Mouse (Mus musculus) right cerebral cortex, postnatal 10 days (tissue): ENCODE measurements around the gene Fbn1.

Experiments
- DNase-seq, 2 experiments: peaks; one replicate each; pipeline ENCODE4 v3.0.0; 2021; ENCODE audit warnings: low spot score in 2 of 2

The Fbn1 gene

DNA sequence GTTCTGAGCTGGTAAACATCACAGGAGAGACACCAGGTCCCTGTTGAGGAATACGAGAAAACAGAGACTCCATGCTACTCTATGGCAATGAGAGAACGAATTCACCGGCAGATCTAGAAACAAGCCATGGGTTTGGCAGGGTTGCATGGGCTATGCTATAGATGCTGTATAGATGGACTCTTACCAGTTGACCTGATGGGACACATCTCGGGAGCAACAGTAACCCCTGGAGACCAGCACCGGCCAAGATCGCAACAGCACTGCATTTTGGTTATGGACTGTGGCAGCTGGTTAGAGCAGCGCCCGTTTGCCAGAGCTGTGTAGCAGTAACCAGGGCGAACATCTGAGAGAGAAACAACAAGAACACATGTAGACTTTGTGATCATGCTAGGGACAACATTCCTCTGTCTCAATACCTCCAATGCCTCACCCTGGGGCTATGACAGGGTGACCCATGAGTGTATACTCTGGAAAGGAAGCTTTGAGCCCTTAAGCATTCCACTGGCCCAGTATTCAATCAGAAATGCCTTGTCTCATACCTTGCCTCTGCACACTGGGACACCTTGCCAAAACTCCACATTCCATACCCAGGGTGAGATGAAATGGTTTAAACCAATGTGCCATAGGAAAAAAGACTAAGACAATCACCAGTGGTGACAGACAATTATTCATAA is 113.2 kb downstream of the Fbn1 start:
- no peak for DNase-seq

DNA sequence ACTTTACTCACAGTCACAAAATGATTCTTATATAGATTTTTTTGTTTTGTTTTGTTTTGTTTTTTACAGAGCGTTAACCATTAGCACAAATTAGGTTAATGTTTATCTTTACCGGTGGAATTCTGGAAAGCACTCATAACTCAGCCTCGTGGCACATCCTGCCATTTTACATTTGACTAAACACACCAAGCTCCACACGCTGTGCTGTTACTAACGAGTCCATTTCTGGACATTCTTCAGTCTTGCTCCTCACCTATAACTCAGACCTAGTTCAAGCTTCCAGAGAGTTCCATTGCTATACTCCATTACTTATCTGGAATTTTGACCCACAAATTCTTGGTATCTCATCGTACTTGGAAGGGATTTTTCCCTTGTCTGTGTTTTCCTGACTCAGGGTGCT is 116.2 kb downstream of the Fbn1 start:
- DNase-seq = no peak

- DNase-seq = no peak
Observed at GRCm38 (mm10) chr2:125389796-125390195, 118.0 kb downstream of the Fbn1 start.

- DNase-seq = no peak
Observed at GRCm38 (mm10) chr2:125386221-125386965, 121.4 kb downstream of the Fbn1 start.

GRCm38 (mm10) chr2:125384941-125385340 is 122.9 kb downstream of the Fbn1 start:
- no peak for DNase-seq

GRCm38 (mm10) chr2:125384415-125384814 is 123.4 kb downstream of the Fbn1 start:
- DNase-seq = no peak

DNA sequence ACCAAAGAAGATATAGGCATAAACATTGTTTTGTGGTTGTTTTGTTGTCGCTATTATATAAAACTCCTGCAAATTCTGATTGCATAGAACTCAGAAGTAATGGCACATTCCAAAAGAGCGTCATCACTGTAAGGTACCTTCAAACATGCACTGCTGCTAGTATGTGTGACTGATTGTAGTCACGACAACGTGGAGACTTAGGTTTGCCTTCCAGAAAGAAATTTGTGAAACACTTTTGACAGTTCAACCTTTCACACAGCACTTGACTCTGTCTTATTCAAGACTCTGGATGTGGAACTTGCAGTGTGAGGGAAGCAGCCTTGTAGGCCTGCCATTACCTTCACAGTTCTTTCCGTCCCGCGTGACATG is 124.5 kb downstream of the Fbn1 start:
- no peak for DNase-seq

DNA sequence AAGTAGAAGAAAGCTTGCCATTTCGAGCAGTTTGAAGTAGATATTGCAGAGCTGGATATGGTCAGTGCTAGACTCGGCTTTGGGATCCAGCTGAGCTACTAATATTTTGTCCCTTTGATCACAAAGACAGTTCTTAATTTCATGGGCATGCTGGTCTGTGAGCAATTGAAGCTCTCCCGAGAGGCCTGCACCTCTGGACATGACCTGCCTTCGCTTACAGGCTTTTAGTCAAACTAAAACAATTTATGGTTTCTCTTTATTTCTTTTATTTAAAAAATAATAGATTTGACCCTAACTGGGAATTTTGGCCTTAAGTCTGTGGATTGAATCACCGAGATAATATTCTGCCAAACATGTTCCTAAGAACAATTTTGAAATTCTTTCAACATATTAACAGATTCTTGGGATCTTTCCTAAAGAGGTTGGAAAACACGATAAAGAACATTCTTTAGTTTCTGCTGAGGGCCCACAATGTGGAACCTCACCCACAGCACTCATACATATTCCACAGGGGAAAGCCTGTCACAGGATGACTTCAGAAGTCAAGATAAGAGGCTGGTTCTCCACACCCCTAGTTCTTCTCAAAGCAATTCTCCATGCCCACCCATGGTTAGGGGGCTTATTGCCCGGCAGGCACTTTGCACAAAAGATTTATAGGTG is 125.0 kb downstream of the Fbn1 start:
- DNase-seq = no peak

- DNase-seq = no peak
Observed at GRCm38 (mm10) chr2:125380086-125380485, 127.7 kb downstream of the Fbn1 start.

GRCm38 (mm10) chr2:125379206-125379605 is 128.6 kb downstream of the Fbn1 start:
- DNase-seq = no peak

DNA sequence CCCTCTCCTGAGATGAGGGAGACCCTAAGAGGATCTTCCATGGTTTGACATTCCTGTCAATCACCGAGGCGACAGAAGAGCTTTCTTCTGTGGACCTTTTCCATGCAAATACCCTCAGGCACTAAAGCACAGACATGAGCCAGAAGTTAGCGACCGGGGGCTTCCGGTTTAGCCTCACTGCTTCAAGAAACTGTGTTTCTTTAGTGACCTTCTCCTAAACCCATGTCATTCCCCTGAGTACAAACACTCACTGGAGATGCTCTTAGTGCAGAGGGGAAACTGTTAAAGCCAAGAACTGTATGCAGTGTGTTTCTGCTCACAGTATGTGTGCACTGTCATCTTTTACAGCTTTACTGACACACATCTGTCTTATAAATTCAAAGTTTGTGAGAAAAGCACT is 131.9 kb downstream of the Fbn1 start:
- no peak for DNase-seq

DNA sequence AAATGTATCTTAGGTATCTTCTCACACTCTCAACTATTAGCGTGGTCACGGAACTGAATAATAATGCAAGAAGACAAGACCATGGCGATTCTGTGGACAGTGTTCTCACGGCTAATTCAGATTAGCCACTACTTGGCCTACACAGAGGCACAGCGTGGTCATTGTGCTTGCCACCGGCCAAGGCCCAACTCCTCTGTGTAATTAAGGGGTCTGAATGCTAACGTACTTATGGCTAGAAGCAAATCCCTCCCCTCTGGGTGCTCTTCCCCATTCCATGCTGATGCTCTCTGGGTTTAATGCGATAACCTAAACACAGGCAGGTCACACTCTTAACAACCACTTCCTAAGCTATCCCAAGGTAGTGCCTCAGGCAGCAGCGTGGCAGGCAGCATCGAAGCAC is 132.5 kb downstream of the Fbn1 start:
- DNase-seq = no peak

GRCm38 (mm10) chr2:125369666-125370065 is 138.1 kb downstream of the Fbn1 start:
- no peak for DNase-seq

- DNase-seq = no peak
Observed at GRCm38 (mm10) chr2:125368616-125369015, 139.2 kb downstream of the Fbn1 start.

DNA sequence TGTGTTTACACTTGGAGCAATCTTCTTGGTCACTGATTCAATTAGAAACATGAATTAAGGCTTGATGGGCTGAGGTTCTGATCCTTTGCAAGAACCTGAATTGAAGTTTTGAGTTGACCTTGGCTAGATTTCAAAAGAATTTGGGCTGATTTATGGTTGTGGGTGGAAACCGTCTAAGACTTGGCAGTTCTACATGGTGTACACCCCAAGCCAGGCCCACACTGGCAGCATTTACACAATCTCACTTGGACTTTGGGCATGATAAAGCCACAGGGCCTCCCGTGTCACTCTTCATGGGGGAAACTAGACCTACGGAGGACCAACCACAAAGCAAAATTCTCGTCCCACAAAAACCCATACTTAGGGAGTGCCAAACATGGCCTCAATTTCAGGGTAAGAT is 146.1 kb downstream of the Fbn1 start:
- DNase-seq = no peak

- DNase-seq = no peak
Observed at GRCm38 (mm10) chr2:125356486-125356885, 151.3 kb downstream of the Fbn1 start.

- no peak for DNase-seq
Observed at GRCm38 (mm10) chr2:125356068-125356467, 151.7 kb downstream of the Fbn1 start.

DNA sequence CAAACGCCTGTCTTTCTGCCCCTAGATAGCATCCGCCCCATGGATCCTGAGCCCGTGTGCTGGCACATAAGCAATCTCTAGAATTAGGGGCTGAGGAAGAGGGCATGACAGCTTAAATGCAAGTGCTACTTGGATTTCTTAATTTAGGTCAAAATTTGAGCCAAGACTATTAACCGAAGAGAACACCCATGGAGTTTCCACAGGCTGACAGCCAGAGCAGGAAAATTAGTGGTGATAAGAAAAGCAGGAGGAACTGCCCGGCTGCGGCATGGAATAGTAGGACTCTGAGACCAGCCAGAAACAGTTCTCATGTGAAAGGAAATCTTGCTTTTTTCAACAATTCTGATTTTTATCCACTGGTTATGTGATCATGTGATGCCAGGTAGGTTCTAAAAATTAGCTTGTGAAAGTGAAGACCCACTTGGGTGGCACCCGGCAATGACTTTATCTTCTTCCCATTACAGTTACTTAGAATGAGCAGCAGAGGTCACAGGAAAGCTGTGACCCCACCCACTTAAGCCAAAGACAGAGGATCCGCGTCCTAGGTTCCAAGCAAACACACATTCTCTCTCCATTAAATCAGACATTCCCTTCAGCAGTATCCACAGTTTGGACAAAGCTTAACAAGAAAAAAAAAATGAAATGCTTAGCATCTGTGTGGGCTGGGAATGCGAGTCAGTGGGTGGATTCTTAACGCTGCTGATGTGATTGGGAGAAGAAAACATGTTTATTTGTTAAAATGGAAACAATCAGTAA is 152.4 kb downstream of the Fbn1 start:
- DNase-seq = no peak

GRCm38 (mm10) chr2:125354587-125354986 is 153.2 kb downstream of the Fbn1 start:
- DNase-seq = peak in 1 of 2 experiments; percentile 33

DNA sequence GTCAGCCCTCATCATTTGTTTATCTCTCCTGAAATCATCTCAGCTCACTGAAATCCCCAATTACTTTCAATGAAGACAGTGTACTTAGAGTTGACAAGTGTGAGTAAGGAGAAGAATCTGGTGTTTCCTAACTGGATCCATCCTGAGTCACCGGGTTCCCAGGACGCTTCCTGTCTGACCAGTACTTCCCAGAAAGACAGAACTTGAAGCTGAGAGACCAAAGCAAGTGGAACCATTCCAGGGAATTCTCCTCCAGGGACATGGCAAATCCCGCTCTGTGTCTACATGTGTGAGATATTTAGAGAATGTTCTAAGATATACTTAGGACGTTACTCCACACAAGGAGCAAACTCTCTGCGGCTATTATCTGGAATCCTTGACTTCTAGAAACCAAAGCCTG is 158.6 kb downstream of the Fbn1 start:
- DNase-seq = no peak

- no peak for DNase-seq
Observed at GRCm38 (mm10) chr2:125342181-125342950, 165.4 kb downstream of the Fbn1 start.

DNA sequence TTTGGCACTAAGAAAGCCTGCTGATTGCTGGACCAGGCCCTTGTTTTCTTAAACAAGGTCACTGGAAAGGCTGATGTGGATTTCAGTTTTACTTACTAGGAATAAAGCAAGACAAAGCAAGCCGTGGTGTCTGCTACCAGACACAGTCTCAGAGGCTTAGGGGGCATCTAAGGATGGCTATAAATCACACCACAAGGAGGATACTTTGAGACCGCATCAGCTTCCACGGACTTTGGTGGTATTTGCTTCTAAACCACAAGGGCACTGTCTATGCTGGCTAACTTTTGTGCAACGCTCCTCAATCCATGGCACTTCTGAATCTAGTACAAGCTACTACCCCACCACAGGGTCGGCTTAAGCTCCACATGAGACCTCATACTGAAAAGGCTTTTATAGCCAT is 167.4 kb downstream of the Fbn1 start:
- DNase-seq = no peak
